Mouse (Mus musculus): ENCODE data around the gene Ntrk2.
"Not testable (repeated sequence)": the region's sequence is repeated elsewhere in the genome, so short reads cannot be mapped to it uniquely, and the experiment has no call there.

Ntrk2 gene

DNA sequence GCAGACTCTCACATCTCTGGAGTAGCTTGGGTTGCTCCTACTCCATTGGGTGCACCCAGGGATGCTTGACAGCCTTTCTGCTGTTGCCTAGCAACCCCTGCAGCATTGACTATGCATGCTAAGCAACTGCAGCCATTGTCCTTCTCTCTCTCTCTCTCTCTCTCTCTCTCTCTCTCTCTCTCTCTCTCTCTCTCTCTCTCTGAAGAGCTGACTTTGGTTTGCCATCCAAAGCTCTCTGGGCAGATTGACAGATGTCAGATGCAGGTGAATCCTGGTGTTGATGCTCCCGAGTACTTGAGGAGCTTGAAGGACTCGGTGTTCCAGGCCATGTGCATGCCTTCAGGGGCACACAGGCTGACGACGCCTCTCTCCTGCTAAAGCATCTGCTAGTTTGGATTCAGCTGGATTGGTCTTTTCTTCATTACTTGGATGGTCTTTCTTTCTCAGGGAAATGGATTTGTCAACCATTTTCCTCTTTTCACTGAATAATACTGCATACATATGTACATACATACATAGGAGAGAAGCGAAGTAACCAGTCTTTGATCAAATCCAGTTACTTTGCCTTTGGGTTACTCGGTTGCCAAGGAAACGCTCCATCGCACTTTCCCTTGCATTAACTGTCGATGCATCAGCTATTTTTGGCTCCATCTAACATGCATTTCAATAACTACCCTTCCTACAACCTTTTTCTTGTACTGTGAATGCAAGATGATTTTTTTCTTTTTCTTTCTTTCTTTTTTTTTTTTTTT lies 234.8 kb downstream of the Ntrk2 start:
- DNase-seq (ENCODE audit: low spot score): no peak

DNA sequence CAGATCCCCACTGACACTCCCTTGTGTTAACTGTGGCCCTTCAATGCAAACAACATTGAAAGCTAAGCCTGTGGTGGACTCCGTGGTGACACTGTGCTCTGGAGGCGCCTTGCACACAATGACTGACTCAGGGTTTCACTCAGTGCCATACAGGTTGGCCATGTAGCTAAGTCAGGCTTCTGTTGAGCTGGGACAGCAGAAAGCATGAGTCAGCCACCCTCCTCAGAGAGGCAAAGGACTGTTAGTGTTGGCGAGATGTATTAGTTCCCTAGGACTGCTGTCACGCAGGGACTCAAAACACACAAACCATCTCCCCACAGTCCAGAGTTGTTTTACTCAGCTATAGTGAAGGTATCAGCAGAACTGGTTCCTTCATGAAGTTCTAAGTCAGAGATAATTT lies 245.8 kb downstream of the Ntrk2 start:
- DNase-seq (ENCODE audit: low spot score): no peak

DNA sequence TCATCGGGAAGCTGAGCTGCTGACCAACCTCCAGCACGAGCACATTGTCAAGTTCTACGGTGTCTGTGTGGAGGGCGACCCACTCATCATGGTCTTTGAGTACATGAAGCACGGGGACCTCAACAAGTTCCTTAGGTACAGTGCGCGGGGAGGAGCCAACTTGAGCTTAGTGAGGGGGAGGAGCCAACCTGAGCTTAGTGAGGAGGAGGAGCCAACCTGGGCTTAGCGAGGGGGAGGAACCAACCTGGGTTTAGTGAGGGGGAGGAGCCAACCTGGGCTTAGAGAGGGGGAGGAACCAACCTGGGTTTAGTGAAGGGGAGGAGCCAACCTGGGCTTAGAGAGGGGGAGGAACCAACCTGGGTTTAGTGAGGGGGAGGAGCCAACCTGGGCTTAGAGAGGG lies 248.0 kb downstream of the Ntrk2 start:
- DNase-seq (ENCODE audit: low spot score): not testable (repeated sequence)

DNA sequence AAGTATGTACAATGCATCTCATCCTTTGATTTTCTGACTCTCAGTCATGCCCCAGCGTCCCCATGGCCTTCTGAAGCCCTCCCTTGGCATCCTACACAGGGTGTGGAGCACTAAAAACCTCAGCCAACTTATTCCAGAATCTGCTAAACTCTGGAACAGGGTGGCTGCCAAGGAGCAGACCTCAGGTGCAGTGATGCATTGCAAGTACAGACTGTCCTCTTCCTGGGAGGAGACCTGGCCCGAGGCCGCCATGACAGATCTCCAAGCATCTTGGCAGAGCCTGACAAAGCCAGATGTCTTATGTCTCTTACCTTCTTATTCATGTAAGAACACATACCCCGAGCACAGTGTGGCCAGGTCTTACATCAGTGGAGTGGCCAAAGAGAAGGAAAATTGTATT lies 250.5 kb downstream of the Ntrk2 start:
- no peak for DNase-seq (ENCODE audit: low spot score)

DNA sequence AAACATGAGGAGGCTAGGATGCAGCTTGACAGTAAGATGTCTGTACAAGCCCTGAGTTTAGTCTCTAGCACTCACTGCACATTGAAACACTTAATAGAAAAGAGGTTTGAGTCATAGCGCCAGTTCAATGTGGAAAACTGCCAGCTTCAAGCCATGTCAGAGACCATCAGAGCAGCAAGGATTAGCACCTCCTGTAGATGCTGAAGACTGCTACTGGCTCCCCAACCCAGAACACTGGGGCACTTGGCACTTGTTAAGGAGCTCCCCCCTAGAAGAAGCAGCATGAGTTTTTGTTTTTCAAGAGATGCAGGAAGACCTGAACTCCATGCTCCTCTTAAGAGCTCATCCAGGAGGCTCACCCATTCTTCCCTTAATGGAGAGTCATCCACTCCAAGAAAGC lies 251.5 kb downstream of the Ntrk2 start:
- DNase-seq (ENCODE audit: low spot score): no peak

DNA sequence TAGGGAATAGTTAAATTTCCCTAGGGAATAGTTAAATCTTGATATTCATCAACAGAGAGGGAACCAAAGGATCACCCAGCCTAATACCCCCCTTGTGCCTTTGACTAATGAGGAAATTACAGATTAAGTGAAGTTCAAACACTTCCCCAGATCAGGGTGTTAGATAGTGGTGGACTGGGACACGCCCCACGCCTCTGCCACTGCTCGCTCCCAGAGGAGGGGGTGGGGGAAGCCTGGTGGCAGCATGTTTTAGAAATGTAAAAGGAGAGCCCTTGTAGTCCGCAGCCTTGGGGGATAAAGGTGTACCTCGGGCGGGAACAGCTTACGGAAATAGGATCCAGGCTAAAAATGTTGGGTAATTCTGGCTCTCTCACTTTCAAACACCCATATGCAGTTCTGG lies 252.7 kb downstream of the Ntrk2 start:
- no peak for DNase-seq (ENCODE audit: low spot score)

DNA sequence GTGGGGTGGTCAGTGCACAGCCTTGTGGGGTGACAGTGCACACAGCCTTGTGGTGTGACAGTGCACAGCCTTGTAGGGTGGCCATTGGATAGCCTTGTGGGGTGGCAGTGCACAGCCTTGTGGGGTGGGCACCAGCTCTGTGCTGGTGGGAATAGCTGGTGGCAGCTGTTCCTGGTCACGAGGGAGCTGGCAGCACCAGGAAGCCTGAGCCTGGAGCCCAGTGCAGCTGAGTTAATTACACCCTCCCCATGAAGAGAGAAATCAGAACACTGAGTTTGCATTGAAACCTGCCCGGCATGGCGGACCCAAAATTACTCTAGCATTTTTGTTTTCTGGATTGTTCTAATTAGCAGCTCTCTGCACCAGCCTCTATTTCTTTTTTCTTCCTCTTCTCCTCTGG lies 259.3 kb downstream of the Ntrk2 start:
- DNase-seq (ENCODE audit: low spot score): no peak

DNA sequence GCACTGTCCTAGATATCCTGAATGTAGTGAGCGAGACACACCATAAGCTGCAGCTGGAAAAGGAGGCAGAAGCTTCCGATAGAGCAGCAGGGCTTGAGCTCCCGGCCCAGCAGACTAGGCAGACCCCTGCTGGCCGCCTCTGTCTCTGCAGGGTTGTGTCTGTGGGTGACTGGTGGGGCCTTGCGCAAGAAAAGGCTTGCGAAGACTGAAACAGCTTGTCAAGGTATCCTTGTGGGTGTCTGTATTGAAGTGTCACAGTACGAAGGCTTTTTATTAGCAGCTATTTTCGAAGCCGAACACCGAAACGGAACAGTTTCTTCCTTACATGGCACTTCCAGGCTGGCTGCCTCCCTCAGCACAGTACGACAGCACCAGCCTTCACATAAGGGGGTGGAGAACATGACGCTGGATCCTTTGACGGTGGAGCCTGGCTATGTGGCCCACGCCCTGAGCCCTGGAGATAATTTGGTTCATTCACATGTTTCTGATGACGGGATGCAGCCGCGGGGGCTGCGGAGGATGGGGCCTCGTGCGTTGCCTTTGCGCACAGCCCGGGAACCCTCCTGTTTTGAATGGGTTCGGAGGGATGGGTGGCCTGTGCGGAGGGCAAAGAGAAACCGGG lies 267.4 kb downstream of the Ntrk2 start:
- DNase-seq (ENCODE audit: low spot score): no peak

DNA sequence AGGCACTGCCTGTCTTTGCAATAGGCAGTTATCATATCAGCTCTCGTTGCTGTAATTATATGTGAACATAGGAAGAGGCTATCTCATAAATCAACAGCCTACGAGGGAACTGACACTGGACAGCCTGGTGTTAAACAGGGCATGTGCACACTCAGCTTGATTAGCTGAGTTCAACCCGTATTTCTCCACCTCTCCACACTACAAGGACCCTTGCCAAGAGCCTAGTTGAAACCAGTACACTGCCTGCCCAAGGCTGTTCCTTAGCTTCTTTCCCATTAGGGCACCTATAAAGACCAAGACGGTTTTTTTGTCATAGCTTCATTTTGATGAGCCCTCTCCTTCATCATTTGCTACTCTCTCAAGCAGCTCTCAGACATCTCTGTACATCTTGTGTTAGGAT lies 270.1 kb downstream of the Ntrk2 start:
- no peak for DNase-seq (ENCODE audit: low spot score)

DNA sequence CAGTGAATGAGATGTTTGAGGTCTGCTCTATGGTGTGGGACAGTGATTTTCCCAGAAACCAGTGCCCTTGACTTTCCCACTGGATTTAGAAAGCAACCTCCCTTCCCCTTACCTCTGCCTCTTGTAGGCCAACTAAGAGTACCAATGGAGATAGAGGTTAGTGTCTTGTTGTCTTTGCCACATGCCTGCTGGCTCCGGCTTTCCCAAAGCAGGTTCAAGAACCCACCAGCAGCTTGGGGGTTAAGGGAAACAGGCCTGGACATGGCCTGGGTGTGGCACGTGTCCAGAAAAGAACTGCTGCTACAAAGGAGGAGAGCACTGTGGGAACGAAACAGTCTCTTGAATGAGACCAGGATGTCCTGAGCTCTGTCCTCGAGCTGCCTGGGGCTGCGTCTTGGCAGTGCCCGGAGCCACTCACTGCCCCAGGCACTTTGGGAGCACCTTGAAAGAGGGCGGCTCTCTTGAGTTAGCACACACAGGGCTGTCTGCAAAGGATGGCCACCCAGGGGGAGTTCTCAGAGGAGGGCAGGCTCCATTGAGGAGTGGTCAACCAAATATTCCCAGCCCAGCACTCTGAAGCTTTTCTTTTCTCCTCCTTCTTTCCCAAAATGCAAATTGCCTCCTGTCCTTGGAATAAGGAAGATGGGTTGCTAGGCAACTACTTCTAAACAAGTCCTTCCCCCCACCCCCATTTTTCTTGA lies 273.5 kb downstream of the Ntrk2 start:
- no peak for DNase-seq (ENCODE audit: low spot score)

DNA sequence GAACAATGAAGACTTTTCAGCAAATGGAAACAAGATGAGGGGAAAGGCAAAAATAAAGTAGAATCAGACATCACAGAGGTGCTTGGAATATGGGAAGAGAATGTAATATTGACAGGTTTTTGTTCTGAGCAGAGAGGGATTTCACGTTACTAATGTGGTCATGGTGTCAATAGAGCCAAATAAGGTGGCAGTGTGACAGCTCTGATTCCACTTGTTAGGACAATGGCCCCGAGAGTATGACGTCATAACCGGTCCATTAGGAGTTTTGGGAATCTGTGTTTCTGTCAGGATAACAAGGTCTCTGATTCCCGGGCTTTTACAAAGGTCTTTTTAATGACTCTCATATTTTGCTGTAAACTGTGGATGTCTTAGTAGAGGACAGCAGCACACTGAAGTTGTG lies 274.1 kb downstream of the Ntrk2 start:
- no peak for DNase-seq (ENCODE audit: low spot score)

DNA sequence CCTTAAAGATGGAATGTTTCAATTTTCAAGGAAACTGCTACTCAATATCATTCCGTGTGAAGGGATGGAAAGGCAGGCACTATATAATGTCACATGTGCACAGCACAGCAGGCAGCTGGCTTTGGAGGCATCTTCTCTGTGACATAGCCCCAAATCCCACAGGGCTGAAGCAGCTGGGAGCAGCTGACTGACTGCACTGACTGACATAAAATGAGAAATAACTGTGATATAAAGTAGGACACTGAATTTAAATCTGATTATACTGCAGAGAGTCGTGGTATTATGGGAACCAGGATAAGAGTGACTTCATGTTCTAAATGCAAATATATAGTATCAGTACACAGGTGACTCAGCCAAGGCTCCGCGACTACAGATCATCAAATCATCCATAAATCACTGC lies 282.6 kb downstream of the Ntrk2 start:
- DNase-seq (ENCODE audit: low spot score): no peak

DNA sequence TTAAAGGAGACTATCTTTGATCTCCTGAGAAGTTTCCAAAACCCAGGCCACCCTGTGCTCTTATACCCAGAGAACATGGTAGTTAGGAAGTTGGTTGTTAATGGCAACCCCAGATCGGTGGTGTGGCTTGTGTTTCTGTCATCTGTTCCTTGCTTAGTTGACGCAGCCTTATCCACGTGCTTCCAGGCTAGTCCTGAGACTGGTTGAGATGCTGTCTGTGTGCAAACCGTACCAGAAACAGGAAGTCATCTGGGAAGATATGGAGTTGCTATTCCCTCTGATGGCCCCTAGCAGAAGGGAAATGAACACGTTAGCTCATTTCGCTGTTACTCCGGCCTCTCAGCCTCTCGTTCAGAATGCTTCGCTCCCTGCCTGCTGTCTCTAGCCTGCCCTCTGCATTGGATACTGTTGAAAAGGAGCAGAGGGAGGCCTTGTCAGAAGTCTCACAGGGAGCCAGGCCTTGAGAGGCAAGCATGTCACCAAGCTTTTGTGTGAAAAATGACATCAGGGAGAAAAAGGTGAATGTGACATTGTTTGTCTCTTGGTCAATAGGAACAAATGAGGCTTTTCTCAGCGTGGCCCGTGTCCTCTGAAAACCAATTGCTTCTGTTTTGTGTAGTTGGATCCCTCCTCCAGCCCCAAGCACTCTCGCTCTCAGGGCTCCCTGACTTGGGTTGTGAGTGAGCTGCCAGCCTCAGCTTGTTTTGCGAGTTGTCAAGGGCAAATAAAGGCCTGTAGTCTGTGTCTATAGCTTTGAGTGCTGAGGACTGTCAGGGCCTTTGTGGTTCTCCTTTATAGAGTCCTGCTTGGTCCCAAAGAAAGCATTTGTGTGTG lies 285.0 kb downstream of the Ntrk2 start:
- no peak for DNase-seq (ENCODE audit: low spot score)

DNA sequence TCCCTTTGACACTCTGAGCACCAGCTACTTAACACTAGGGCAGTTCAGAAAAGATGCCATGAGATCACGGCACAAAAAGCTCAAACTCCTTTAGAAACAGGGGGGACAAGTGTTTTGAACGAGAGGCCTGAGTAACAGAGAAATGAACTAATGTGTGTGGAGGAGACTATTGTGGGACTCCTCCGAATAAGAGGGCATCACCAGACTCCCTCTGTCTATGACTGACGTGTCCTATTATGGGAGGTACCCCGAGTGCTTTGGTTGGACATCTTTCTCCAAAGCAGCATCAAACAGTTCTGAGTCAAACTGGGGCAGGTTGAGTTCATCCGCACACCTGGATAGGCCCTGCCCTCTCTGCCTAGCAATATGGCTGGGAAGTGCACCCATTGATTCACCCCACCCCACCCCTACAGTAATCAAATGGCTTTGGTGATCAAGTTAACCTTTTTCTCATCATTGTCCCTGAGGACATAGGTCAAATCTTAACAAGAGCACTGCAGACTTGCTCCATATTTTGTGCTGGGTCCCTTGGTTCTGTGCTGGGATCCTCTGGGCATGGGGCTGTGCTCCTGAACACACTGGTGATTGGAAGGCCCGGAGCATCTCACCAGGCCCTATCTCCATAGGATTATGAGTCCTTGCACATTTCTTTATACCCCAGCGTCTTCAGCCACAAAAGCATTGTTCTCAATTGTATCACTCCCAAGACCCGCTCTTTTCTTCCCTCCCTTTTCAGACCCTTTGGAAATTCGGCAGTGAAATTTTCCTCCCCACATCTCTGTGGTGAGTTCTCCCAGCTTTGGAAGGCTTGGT lies 285.9 kb downstream of the Ntrk2 start:
- no peak for DNase-seq (ENCODE audit: low spot score)

DNA sequence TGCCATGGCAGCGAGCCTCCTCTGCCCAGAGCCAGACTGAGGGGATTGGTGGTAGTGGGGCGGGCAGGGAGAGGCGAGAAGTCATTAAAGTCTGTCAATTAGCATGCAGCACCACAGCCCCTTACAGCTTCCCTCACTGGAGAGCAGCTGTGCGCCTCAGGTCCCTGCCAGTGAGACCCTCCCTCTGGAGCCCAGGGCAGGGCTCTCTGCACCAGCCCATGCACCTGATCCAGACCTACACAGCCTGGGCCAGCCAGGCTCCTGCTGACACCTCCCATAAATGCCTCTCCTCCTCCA lies 286.4 kb downstream of the Ntrk2 start:
- no peak for DNase-seq (ENCODE audit: low spot score)

DNA sequence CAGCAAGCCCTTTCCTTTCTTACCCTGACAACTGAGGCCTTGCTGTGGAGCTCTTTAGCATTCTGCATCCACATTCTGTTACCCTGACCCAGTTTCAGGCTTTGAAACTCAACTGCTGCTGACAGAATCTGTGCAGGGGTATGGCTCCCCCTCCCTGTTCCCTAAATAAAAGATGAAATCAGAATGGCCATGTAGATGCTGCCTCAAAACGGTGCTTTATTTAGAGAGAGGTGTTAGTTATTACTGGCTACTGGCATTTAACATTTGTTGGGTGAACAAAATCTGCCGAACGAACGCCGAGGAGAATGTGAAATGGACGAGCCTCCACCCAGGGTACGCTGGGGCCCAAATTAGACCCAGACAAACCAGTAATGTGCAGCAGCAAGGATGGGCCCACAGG lies 288.4 kb downstream of the Ntrk2 start:
- no peak for DNase-seq (ENCODE audit: low spot score)

DNA sequence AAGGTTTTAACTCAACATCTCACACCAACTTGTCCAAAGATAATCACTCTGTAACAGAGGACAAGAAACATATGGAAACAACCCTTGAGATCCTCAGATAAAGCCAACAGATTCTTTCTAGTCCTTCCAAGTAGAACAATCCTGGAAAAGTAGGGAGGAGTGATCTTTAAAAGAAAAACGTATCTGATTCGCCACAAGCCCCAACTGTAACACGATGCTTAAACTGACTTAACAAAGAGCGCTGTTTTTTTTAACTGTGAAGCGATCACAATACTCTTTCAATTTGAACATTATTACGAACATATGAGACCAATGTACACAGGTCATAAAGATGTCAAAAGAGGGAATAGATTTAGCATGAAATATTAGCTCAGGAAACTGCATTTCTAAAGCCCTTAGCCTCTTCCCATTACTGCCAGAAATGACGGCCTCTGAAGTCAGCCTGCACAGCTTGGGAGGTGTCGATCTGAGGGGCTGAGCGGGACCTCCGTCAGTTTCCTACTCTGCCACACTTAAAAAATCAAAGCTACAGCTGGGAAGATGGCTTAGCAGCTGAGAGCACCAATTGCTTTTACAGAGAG lies 289.5 kb downstream of the Ntrk2 start:
- no peak for DNase-seq (ENCODE audit: low spot score)

DNA sequence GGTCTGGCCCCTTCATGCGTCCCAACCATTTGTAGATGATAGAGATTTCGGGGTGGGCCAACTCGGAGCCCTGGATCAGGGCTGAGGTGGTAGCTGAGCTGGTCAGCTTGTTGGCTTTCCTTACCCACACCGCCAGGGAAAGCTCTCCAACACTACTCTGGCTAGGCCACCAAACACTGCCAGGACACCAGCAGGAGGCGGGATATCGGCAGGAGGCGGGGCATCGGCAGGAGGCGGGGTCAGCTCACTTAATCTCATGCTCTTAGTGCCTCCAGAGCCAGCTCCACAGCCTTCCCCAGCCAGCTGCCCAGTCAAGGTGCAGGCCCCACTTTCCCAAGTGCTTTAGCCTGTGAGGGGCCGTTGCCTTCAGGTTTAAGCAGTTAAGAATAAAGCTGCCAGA lies 293.7 kb downstream of the Ntrk2 start:
- no peak for DNase-seq (ENCODE audit: low spot score)

DNA sequence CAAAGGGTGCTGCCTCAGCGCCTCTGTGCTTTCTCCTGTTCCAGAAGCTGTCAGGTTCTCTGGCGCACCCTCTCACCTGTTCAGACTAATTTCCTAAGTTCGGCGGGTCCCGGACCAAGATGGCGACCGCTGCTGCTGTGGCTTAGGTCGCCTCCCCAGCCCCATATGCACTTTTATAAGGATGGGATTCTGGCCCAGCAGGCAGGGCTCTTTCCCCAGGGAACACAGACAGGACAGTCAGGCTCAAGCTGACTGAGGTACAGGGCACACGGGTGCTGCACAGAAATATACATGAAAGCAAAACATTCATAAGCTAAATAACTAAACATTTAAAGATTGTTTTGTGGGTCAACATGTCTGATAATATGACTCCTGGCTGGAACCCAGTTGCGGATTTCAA lies 301.4 kb downstream of the Ntrk2 start:
- not testable (repeated sequence) for DNase-seq (ENCODE audit: low spot score)

DNA sequence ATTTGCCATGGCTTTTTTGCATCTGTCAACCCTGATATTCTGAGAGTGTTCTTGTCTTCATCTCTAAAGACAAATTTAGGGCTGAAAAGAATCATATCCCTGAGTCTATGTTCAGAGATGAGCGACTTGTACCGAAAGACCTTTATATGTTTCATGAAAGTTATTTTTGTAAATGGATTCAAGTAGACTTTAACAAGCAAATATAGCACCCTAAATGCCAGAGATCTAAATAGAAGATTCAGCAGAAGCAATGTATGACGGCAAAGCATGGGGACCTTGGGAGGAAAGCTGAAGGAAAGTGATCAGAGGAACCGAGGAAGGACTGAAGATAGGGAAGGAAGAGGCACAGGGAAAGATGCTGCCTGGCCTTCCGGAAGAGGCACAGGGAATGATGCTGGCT lies 303.7 kb downstream of the Ntrk2 start:
- no peak for DNase-seq (ENCODE audit: low spot score)

DNA sequence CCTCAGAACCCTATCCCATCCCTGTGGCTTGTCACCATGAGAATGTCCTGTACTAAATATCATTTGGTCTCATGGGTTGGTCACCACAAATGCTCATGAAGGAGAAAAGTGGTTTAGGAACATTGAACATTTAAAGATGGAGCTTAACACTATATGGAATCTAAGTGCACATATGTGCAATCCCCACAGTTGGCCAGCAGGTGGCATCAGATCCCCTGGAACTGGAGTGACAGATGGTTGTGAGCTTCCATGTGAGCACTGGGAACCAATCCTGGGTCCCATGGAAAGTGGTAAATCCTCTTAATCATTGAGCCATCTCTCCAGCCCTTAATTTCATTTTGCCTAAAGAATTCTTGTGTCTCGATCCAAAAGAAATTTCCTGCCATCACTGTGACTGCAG lies 308.3 kb downstream of the Ntrk2 start:
- DNase-seq (ENCODE audit: low spot score): no peak

DNA sequence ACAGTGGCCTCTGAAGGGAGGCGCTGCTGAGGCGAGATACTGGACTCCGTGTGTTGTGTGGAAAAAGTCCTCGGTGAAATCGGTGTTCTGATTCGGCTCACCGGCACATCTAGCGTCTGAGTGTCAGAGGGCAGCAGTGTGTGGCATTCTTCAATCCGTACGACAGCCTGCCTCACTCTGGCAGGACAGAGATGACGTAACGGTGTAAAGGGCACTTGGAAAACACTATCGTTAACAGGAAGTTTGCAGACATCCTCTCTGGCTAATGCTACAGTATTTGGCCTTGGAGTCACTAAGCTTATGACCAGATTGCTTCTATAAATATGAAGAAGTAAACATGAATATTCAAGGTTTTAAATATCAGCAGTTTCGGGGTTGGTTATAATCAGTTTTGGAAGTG lies 309.2 kb downstream of the Ntrk2 start:
- DNase-seq (ENCODE audit: low spot score): no peak

Data from adipocyte (in vitro differentiated cells).